Mouse (Mus musculus): Measurements from ENCODE around the gene Sestd1. TPM values are rescaled to one million over a fixed set of nuclear protein-coding genes. Genes with fewer than 3 reads are reported as not detected.

Sestd1 gene
- polyA plus RNA-seq, 1 experiment from 2014 or later = 32.6 TPM

GRCm38 (mm10) chr2:77138879-77139278 is 141.5 kb downstream of the Sestd1 start:
- H3K27ac ChIP-seq = no peak overlapping the region
- no peaks in the 10 kb centered on the region for H3K36me3 ChIP-seq (replicated peaks)
- H3K27me3 ChIP-seq = no peaks in the 10 kb centered on the region
- no peak overlapping the region for H3K4me2 ChIP-seq
- no peak overlapping the region for H3K4me3 ChIP-seq (replicated peaks)
- no peak overlapping the region for H3K9ac ChIP-seq
- H3K9me3 ChIP-seq = no peaks in the 10 kb centered on the region
- no peak for ATAC-seq (ENCODE audit: low FRiP score)
- WGBS = 90% methylated on average over 6 of the region's 6 CpGs
- H3K4me1 ChIP-seq = no peaks in the 10 kb centered on the region

- Histone ChIP-seq H3K9me3 (no peaks in the 10 kb centered on the region), H3K36me3 (replicated peaks) (no peaks in the 10 kb centered on the region), H3K27me3 (no peaks in the 10 kb centered on the region), H3K4me1 (no peaks in the 10 kb centered on the region), H3K4me2 (no peak overlapping the region), H3K9ac (no peak overlapping the region), H3K4me3 (replicated peaks) (no peak overlapping the region), H3K27ac (no peak overlapping the region)
- 72% methylated on average over 1 of the region's 1 CpGs for WGBS
- no peak for ATAC-seq (ENCODE audit: low FRiP score)
Observed at GRCm38 (mm10) chr2:77134906-77135305, 145.5 kb downstream of the Sestd1 start.

DNA sequence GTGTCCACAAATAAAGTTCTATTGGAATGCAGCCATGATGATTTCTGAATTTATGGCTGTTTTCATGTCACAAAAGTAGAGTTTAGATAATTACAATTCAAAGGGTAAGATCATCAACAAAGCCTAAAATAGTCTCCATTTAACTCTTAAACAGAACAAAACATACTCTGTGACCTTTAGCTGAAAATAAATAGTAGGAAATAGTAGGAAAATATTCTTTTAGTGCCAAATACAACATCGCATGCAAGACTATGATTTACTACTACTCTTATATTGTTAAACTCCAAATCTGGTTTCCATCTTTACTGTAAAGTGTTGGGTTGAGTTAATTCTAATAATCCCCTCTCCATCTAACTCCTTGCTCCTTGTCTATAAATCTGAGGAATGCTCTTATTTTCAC is 147.0 kb downstream of the Sestd1 start:
- ATAC-seq (ENCODE audit: low FRiP score) = no peak
- Histone ChIP-seq H3K4me2 (no peak overlapping the region), H3K4me3 (replicated peaks) (no peak overlapping the region), H3K9me3 (no peaks in the 10 kb centered on the region), H3K4me1 (no peaks in the 10 kb centered on the region), H3K27me3 (no peaks in the 10 kb centered on the region), H3K36me3 (replicated peaks) (no peaks in the 10 kb centered on the region), H3K27ac (no peak overlapping the region), H3K9ac (no peak overlapping the region)
- WGBS = 92% methylated on average over 1 of the region's 1 CpGs

Other genes with a start within 250 kb of the Sestd1 start
- gene Ccdc141, start 110.0 kb downstream of the Sestd1 start, polyA plus RNA-seq (2016; fragmentation: Nextera tagmentation; extraction: Ambion mirVana) = 2.6 and 3.6 TPM in 2 replicates

Data from forebrain, embryonic 12.5 days (tissue).